ENCODE assay signal across 24 mouse cellular contexts in genomic region chr8:84927513-84927912, GRCm38 (mm10). TPM values are rescaled to one million over a fixed set of nuclear protein-coding genes. Genes with fewer than 3 reads are reported as not detected.
DNase-seq lines count a peak whose midpoint lies in the region; ATAC-seq lines count a peak whose summit lies in the region.
"Had no signal": no experiment of that assay in that cellular context is flagged by ENCODE, and none has a peak within 500 bp of the region (broad histone marks: within the 10 kb centered on the region; RNA-seq: fewer than 3 reads in every experiment).

No protein-coding gene starts in this region.

- peak; percentile 28 for DNase-seq in cerebellum, adult 11-12 months
- DNase-seq in cerebellum, adult 18-20 months: no peak
- DNase-seq in midbrain, embryonic 11.5 days (ENCODE audit: low spot score, missing footprints): peak; percentile 14
- no peak for DNase-seq in left cerebral cortex, adult 11 months (ENCODE audit: low spot score)
- DNase-seq: adrenal gland, adult 2 months; adrenal gland, postnatal 10 days; adrenal gland, postnatal 25 days; B cell, adult 2 months; cerebellum, adult 11 months; cerebellum, adult 8-10 months; cerebellum, adult 9-11 months; cerebellum, postnatal 14 days; cerebellum, postnatal 36 days; embryo, embryonic 11 days; forebrain, postnatal 0 days had no signal

- H3K9ac ChIP-seq in midbrain, embryonic 11.5 days (ENCODE audit: low read length): no peak overlapping the region
- H3K9ac ChIP-seq in midbrain, embryonic 16.5 days (ENCODE audit: low read depth, low read length): no peak overlapping the region
- H3K9ac ChIP-seq: embryonic facial prominence, embryonic 13.5 days; embryonic facial prominence, embryonic 15.5 days; forebrain, embryonic 15.5 days; forebrain, postnatal 0 days had no signal

- no peak overlapping the region for H3K4me3 ChIP-seq in midbrain, embryonic 11.5 days (ENCODE audit: low read depth, low read length)
- no peak overlapping the region for H3K4me3 ChIP-seq in midbrain, embryonic 16.5 days (ENCODE audit: low read depth, low read length)
- H3K4me3 ChIP-seq: embryonic facial prominence, embryonic 13.5 days; embryonic facial prominence, embryonic 15.5 days; erythroblast, embryonic 14.5 days; forebrain, embryonic 13.5 days; forebrain, embryonic 15.5 days had no signal

- 92% methylated on average over 1 of the region's 1 CpGs for WGBS in midbrain, embryonic 11.5 days
- WGBS in midbrain, embryonic 16.5 days: 95% methylated on average over 1 of the region's 1 CpGs

- no peak overlapping the region for H3K27ac ChIP-seq in midbrain, embryonic 11.5 days (ENCODE audit: low read depth, low read length)
- no peak overlapping the region for H3K27ac ChIP-seq in midbrain, embryonic 16.5 days (ENCODE audit: low read length)
- H3K27ac ChIP-seq: embryonic facial prominence, embryonic 13.5 days; embryonic facial prominence, embryonic 15.5 days; forebrain, embryonic 13.5 days; forebrain, embryonic 15.5 days had no signal

- ATAC-seq in midbrain, embryonic 11.5 days (ENCODE audit: low FRiP score): no peak
- ATAC-seq in midbrain, embryonic 16.5 days: no peak
- ATAC-seq: CD4-positive, CD25-positive, alpha-beta regulatory T cell, adult 4 months; forebrain, postnatal 0 days had no signal

- H3K36me3 ChIP-seq in midbrain, embryonic 11.5 days (ENCODE audit: control insufficient read depth, insufficient read depth, low read length): no peaks in the 10 kb centered on the region
- H3K36me3 ChIP-seq in midbrain, embryonic 16.5 days (ENCODE audit: control insufficient read depth, insufficient read depth, low read length): peaks cover 39% of the 10 kb centered on the region
- H3K36me3 ChIP-seq: embryonic facial prominence, embryonic 13.5 days; embryonic facial prominence, embryonic 15.5 days had no signal

- H3K4me2 ChIP-seq in midbrain, embryonic 11.5 days: no peak overlapping the region
- no peak overlapping the region for H3K4me2 ChIP-seq in midbrain, embryonic 16.5 days (ENCODE audit: low read length)
- H3K4me2 ChIP-seq: embryonic facial prominence, embryonic 13.5 days; embryonic facial prominence, embryonic 15.5 days; forebrain, embryonic 13.5 days; forebrain, embryonic 15.5 days had no signal

- no peaks in the 10 kb centered on the region for H3K9me3 ChIP-seq in midbrain, embryonic 11.5 days (ENCODE audit: control insufficient read depth, low read length)
- no peaks in the 10 kb centered on the region for H3K9me3 ChIP-seq in midbrain, embryonic 16.5 days (replicated peaks; ENCODE audit: control insufficient read depth, low read length, poor library complexity, severe bottlenecking)
- H3K9me3 ChIP-seq: embryonic facial prominence, embryonic 13.5 days; embryonic facial prominence, embryonic 15.5 days; forebrain, embryonic 13.5 days; forebrain, embryonic 15.5 days; G1E had no signal

- no peaks in the 10 kb centered on the region; the same call in 1 of the 2 replicates for H3K4me1 ChIP-seq in midbrain, embryonic 11.5 days (ENCODE audit: control insufficient read depth, insufficient read depth, low read length)
- peaks cover 3% of the 10 kb centered on the region; the same call in 1 of the 2 replicates for H3K4me1 ChIP-seq in midbrain, embryonic 16.5 days (ENCODE audit: control insufficient read depth, insufficient read depth, low read length)

- peaks cover 19% of the 10 kb centered on the region for H3K27me3 ChIP-seq in midbrain, embryonic 11.5 days (ENCODE audit: control insufficient read depth, insufficient read depth, low read length)
- no peaks in the 10 kb centered on the region for H3K27me3 ChIP-seq in midbrain, embryonic 16.5 days (ENCODE audit: control insufficient read depth, insufficient read depth, low read depth, low read length)

RNA-seq across cellular contexts. Expression of gene Mast1, which starts 9.6 kb away (rescaled TPM):
- polyA plus RNA-seq in midbrain, embryonic 11.5 days (2014; fragmentation: Nextera tagmentation; extraction: Ambion mirVana): 8.8 and 10.2 TPM in 2 replicates
- polyA plus RNA-seq in midbrain, embryonic 16.5 days (2015; fragmentation: Nextera tagmentation; extraction: Ambion mirVana): 85.7 and 86.1 TPM in 2 replicates

RNA-seq across cellular contexts. Expression of gene Dnase2a, which starts 19.2 kb away (rescaled TPM):
- 4.3 and 4.6 TPM in 2 replicates for polyA plus RNA-seq in midbrain, embryonic 11.5 days (2014; fragmentation: Nextera tagmentation; extraction: Ambion mirVana)
- polyA plus RNA-seq in midbrain, embryonic 16.5 days (2015; fragmentation: Nextera tagmentation; extraction: Ambion mirVana): 5.0 and 6.1 TPM in 2 replicates

RNA-seq across cellular contexts. Expression of gene Rtbdn, which starts 19.3 kb away (rescaled TPM):
- polyA plus RNA-seq in midbrain, embryonic 11.5 days (2014; fragmentation: Nextera tagmentation; extraction: Ambion mirVana): 0.15 TPM in 1 of 2 replicates, not detected in the other
- 2.8 and 3.3 TPM in 2 replicates for polyA plus RNA-seq in midbrain, embryonic 16.5 days (2015; fragmentation: Nextera tagmentation; extraction: Ambion mirVana)
- polyA plus RNA-seq: CD4-positive, CD25-positive, alpha-beta regulatory T cell, adult 4 months; embryonic facial prominence, embryonic 11.5 days; erythroblast, embryonic 14.5 days; G1E had no signal

RNA-seq across cellular contexts. Expression of gene Klf1, which starts 25.8 kb away (rescaled TPM):
- polyA plus RNA-seq in midbrain, embryonic 11.5 days (2014; fragmentation: Nextera tagmentation; extraction: Ambion mirVana): 13.7 and 14.4 TPM in 2 replicates
- polyA plus RNA-seq in midbrain, embryonic 16.5 days (2015; fragmentation: Nextera tagmentation; extraction: Ambion mirVana): 0.28 and 0.98 TPM in 2 replicates

RNA-seq across cellular contexts. Expression of gene Gcdh, which starts 33.8 kb away (rescaled TPM):
- polyA plus RNA-seq in midbrain, embryonic 11.5 days (2014; fragmentation: Nextera tagmentation; extraction: Ambion mirVana): 24.6 and 31.8 TPM in 2 replicates
- 33.4 and 36.9 TPM in 2 replicates for polyA plus RNA-seq in midbrain, embryonic 16.5 days (2015; fragmentation: Nextera tagmentation; extraction: Ambion mirVana)

Comparison
In these comparisons a context has a peak if more than half of its experiments do, and no peak if none do; other contexts are left out.
1. DNase-seq: peak in cerebellum, adult 11-12 months (single experiment) and midbrain, embryonic 11.5 days (single experiment); none in cerebellum, adult 18-20 months (0 of 2) and left cerebral cortex, adult 11 months (single experiment).